ENCODE assay signal across 20 mouse cellular contexts in the genomic region with DNA sequence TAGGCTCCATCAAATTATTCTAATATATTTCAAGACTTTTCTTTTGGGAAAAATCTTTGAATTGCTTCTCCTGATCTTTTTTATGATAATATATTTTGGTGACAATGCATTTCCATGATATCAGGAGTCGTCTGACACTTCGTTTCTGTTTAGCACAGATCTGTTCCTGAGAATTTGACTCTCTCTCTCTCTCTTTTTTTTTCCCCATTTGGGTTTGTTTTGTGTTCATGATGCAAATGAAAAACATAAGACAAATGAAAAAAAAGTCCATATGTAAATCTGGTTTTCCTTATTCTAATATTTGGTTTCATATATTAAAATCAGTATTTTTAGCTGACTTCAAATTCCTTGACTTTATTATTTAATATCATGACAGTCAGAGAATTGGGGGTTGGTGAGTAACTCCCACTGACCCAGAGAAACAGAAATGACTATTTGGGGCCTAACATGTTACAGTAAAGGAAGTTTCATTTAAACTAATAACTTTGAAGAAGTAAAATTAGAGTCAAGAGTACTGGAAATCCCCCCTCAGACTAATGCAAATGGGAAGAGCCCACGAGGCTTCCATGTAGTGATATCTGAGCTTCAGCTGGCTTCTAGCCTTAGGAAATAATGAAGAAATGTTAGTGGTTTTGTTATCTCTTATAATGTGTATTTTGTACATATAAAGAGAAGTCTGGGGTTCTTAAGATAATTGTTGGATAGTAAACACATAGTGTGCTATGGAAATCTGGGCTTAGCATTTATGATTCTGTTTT.
A peak's percentile ranks its signal among the peaks of the same experiment; 100 is the strongest.
DNase-seq lines count a peak whose midpoint lies in the region; ATAC-seq and TF ChIP-seq lines count a peak whose summit lies in the region.
"Had no signal": no experiment of that assay in that cellular context is flagged by ENCODE, and none has a peak within 500 bp of the region (broad histone marks: within the 10 kb centered on the region; RNA-seq: fewer than 3 reads in every experiment).

No protein-coding gene starts in this region.

- intact Hi-C loops in gastrocnemius, adult 2 months (cut with DNase I) = no loop called here

- no peak for DNase-seq in gastrocnemius, adult 2 months
- DNase-seq in gastrocnemius, postnatal 25 days = no peak
- DNase-seq in 416B (ENCODE audit: low read depth) (peak; percentile 57), MEL-GATA-1-ER (ENCODE audit: extremely low read depth, low read depth) (peak; percentile 25)
- DNase-seq in ovary, postnatal 14 days (ENCODE audit: low spot score) = no peak
- no peak for DNase-seq in cerebellum, postnatal 25 days
- DNase-seq in right cerebral cortex, postnatal 10 days (ENCODE audit: low spot score in 2 of 2) = no peak
- DNase-seq: adrenal gland, postnatal 14 days; cerebellum, adult 11-12 months; cerebellum, adult 9-10 months; gastrocnemius, postnatal 14 days; heart, adult 2 months; heart, postnatal 14 days had no signal

- H3K4me3 ChIP-seq in gastrocnemius, adult 2 months = peak overlapping the region; percentile 35; the same call in 1 of the 2 replicates
- H3K4me3 ChIP-seq: embryonic facial prominence, embryonic 12.5 days; forebrain, embryonic 15.5 days; heart, adult 2 months; heart, embryonic 15.5 days; hindbrain, embryonic 13.5 days; intestine, embryonic 15.5 days had no signal

- peak overlapping the region; percentile 56 for H3K27ac ChIP-seq in gastrocnemius, adult 2 months
- H3K27ac ChIP-seq: embryonic facial prominence, embryonic 12.5 days; forebrain, embryonic 15.5 days; heart, adult 2 months; heart, embryonic 15.5 days; hindbrain, embryonic 13.5 days; hindbrain, postnatal 0 days; intestine, embryonic 15.5 days had no signal

- TF ChIP-seq CTCF in gastrocnemius, adult 2 months (IDR thresholded peaks at IDR 0.05) = no peak

- ATAC-seq in megakaryocyte progenitor cell, adult 5-6 weeks (replicated peaks; ENCODE audit: poor library complexity) = peak; percentile 28; the same call in 1 of the 2 replicates
- ATAC-seq: forebrain, embryonic 15.5 days; hindbrain, postnatal 0 days; intestine, embryonic 15.5 days had no signal

Comparison
In these comparisons a context has a peak if more than half of its experiments do, and no peak if none do; other contexts are left out.
1. DNase-seq: peak in 416B (single experiment) and MEL-GATA-1-ER (single experiment); none in gastrocnemius, adult 2 months (single experiment), gastrocnemius, postnatal 25 days (single experiment), ovary, postnatal 14 days (single experiment), cerebellum, postnatal 25 days (0 of 2) and right cerebral cortex, postnatal 10 days (0 of 2).